Mouse (Mus musculus) mammary gland, adult 2 months (tissue): ENCODE measurements around the gene Pigp. TPM values are rescaled to one million over a fixed set of nuclear protein-coding genes. Genes with fewer than 3 reads are reported as not detected.

Source experiments
- polyA plus RNA-seq: library from polyadenylated mRNA; depleted of rRNA; stranded (reverse); fragments of >200 nt; gene quantifications from 2 replicates; pipeline ENCODE4 v1.2.3, GENCODE M21; 2012; ENCODE audit warnings: low replicate concordance; rRNA removed

Gene Pigp
- polyA plus RNA-seq, result 19.2 and 46.8 TPM in 2 replicates

GRCm38 (mm10) chr16:94371301-94371931 is at the start of gene Pigp:
Gene Pigp, minus strand, starts transcription at chr16:94371842.

GRCm38 (mm10) chr16:94370173-94370914 is 1.3 kb downstream of the Pigp start, which contains the start of gene Ttc3:
Gene Ttc3, plus strand, starts transcription at chr16:94370618.

GRCm38 (mm10) chr16:94327781-94328711 is 43.6 kb downstream of the Pigp start, which contains the start of gene Ripply3:
Gene Ripply3, plus strand, starts transcription at chr16:94328420.

GRCm38 (mm10) chr16:94313229-94314030 is 58.2 kb downstream of the Pigp start, which contains the start of gene Hlcs:
Gene Hlcs, minus strand, starts transcription at chr16:94313571.

Other genes starting within 250 kb of the Pigp start
- 12.9 and 13.9 TPM in 2 replicates for gene Hlcs, start 58.3 kb downstream of the Pigp start, polyA plus RNA-seq
- 1.9 and 2.3 TPM in 2 replicates for gene Ripply3, start 43.4 kb downstream of the Pigp start, polyA plus RNA-seq
- 32.0 and 39.2 TPM in 2 replicates for gene Ttc3, start 1.2 kb downstream of the Pigp start, polyA plus RNA-seq
- 31.3 and 60.2 TPM in 2 replicates for gene Vps26c, start 155.0 kb upstream of the Pigp start, polyA plus RNA-seq
- 34.4 and 53.8 TPM in 2 replicates for gene Dyrk1a, start 198.2 kb upstream of the Pigp start, polyA plus RNA-seq